Mouse (Mus musculus) T-cell, adult 2 months (primary cell): ENCODE results near the gene Glud1.
"Not testable (repeated sequence)": the region's sequence is repeated elsewhere in the genome, so short reads cannot be mapped to it uniquely, and the experiment has no call there.

Experiments used
- DNase-seq: peaks from one replicate; pipeline ENCODE4 v3.0.0; 2022; ENCODE audit warnings: low spot score

The Glud1 gene

GRCm38 (mm10) chr14:34312339-34313048 is 2.0 kb downstream of the Glud1 start:
- no peak for DNase-seq

- no peak for DNase-seq
Observed at GRCm38 (mm10) chr14:34313612-34314011, 3.1 kb downstream of the Glud1 start.

- not testable (repeated sequence) for DNase-seq
Observed at GRCm38 (mm10) chr14:34314383-34314782, 3.9 kb downstream of the Glud1 start.

GRCm38 (mm10) chr14:34314796-34315195 is 4.3 kb downstream of the Glud1 start:
- DNase-seq = no peak

- DNase-seq = no peak
Observed at GRCm38 (mm10) chr14:34316346-34316745, 5.8 kb downstream of the Glud1 start.

GRCm38 (mm10) chr14:34317431-34317830 is 6.9 kb downstream of the Glud1 start:
- peak; percentile 20 for DNase-seq

- no peak for DNase-seq
Observed at GRCm38 (mm10) chr14:34318113-34318512, 7.6 kb downstream of the Glud1 start.

GRCm38 (mm10) chr14:34323576-34324085 is 13.1 kb downstream of the Glud1 start:
- DNase-seq = no peak

- no peak for DNase-seq
Observed at GRCm38 (mm10) chr14:34326606-34327005, 16.1 kb downstream of the Glud1 start.

- DNase-seq = no peak
Observed at GRCm38 (mm10) chr14:34327618-34328017, 17.1 kb downstream of the Glud1 start.

- DNase-seq = no peak
Observed at GRCm38 (mm10) chr14:34330657-34331158, 20.2 kb downstream of the Glud1 start.

- no peak for DNase-seq
Observed at GRCm38 (mm10) chr14:34331886-34332285, 21.4 kb downstream of the Glud1 start.

GRCm38 (mm10) chr14:34332476-34332875 is 21.9 kb downstream of the Glud1 start:
- no peak for DNase-seq

- DNase-seq = no peak
Observed at GRCm38 (mm10) chr14:34339446-34339845, 28.9 kb downstream of the Glud1 start.

GRCm38 (mm10) chr14:34341993-34342392 is 31.5 kb downstream of the Glud1 start:
- no peak for DNase-seq

GRCm38 (mm10) chr14:34343078-34343477 is 32.6 kb downstream of the Glud1 start:
- no peak for DNase-seq

GRCm38 (mm10) chr14:34344361-34344760 is 33.8 kb downstream of the Glud1 start:
- DNase-seq = no peak

- no peak for DNase-seq
Observed at GRCm38 (mm10) chr14:34345771-34346566, 35.4 kb downstream of the Glud1 start.

- DNase-seq = no peak
Observed at GRCm38 (mm10) chr14:34347084-34347483, 36.6 kb downstream of the Glud1 start.

GRCm38 (mm10) chr14:34348301-34348700 is 37.8 kb downstream of the Glud1 start:
- DNase-seq = no peak

GRCm38 (mm10) chr14:34349007-34349406 is 38.5 kb downstream of the Glud1 start:
- DNase-seq = no peak

GRCm38 (mm10) chr14:34351660-34352059 is 41.1 kb downstream of the Glud1 start:
- DNase-seq = no peak

GRCm38 (mm10) chr14:34352523-34352922 is 42.0 kb downstream of the Glud1 start:
- DNase-seq = no peak
